Mouse (Mus musculus): ENCODE data around the gene Sytl2. TPM values are rescaled to one million over a fixed set of nuclear protein-coding genes. Genes with fewer than 3 reads are reported as not detected.
A peak's percentile ranks its signal among the peaks of the same experiment; 100 is the strongest.

Gene Sytl2
- total RNA-seq, 2 experiments from 2014 or later = 5.1 to 5.3 TPM

GRCm38 (mm10) chr7:90355454-90355853, 53.4 kb downstream of the Sytl2 start:
- DNase-seq = no peak
- intact Hi-C loops (cut with DNase I) = no loop called here

DNA sequence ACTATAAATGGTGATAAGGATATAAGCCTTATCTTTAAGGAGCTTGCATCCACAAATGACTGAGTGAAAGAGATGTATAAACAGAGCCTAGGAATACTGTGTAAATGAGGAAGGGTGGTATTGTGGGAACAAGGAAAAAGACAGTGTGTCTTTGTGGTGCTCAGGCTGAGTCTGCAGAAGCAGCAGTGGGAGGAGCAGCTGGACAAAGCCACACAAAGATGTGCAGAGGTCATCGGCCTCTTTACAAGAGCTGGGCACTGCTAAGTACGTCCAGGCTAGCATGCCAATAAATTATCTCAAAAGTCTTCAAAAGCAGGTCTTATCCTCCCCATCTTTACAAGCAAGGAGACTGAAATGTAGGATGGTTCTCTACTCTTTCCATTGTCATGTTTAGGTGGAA, 53.9 kb downstream of the Sytl2 start:
- intact Hi-C loops (cut with DNase I) = no loop called here
- DNase-seq = no peak

DNA sequence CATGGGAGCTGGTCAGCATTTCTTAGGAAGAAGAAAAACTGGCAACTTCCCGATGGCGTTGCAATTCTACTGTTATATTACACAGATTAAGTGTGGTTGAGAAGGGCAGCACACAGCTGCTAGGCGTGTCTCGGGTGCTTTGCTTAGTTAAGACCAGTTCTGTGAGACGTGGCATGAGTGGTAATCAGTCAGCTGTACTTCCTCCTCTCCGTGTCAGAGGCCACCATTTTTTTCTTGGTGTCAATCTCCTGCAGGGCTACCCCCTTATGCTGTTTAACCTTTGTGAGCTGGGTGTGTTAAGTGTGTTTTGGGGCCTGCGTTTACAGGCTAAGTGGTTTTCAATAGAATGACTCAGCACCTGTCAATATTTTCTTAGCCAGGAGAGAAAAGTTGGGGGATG, 60.7 kb downstream of the Sytl2 start:
- no peak for DNase-seq
- intact Hi-C loops (cut with DNase I) = no loop called here

DNA sequence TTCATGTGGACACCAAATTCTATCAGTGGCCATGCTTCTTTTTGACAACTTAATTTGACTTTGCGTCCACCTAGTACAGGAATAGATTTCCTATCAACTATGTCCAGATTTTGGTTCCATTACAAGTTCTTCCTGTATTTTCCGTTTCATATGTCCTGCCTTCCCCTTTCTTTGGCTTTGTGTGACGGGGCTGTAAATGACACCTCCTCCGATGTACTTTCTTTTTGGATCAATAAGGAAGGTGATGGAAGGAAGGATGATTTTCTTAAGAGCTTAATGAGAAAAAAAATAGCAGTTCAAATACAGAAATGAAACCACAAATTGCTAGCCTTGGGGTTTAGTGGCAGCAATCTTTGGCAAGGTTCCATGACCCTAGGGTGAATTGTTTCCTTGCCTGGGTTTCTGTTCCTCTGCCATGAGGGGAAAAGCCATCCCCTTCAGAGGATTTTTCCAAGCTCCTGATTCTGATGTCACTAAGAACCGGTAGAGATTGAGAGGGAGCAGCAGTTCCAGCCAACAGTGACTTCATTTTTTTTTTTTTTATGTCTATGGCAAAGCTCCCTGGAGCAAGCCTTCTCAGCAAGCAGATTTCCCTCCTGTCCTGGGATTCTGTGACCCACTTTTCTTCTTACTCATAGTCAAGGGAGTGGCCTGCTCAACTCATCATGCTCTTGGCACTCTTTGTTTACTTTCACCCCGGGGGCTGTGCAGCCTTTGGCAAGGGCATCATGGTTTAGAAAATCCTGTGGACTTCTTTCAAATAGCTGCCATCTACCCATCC, 68.2 kb downstream of the Sytl2 start:
- intact Hi-C loops (cut with DNase I) = no loop called here
- peak in 1 of 2 experiments; percentile 12 for DNase-seq

DNA sequence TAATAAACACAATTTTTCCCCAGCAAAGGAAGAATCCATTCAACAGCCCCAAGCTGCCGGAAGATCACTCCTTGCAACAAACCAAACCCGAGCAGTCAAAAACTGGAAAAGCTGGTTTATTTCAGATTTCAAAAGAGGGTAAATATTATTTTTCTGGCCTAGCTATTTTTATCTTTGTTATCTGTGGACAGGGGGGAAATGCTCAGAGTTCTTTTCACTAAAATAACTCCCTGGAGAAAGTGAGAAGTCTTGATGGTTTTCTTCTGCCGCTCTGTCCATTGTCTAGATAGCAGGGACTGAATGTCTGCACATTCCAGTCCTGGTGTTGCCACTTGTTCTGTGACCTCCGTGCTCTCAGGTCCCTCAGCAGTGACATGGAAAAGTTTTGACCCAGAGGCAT, 70.8 kb downstream of the Sytl2 start:
- intact Hi-C loops (cut with DNase I) = no loop called here
- no peak for DNase-seq

- no peak for DNase-seq
- intact Hi-C loops (cut with DNase I) = no loop called here
These were observed 82.4 kb downstream of the Sytl2 start for GRCm38 (mm10) chr7:90384411-90384810.

- intact Hi-C loops (cut with DNase I) = no loop called here
- DNase-seq = peak; percentile 12 to 35
These were observed 84.9 kb downstream of the Sytl2 start for GRCm38 (mm10) chr7:90386885-90387459.

DNA sequence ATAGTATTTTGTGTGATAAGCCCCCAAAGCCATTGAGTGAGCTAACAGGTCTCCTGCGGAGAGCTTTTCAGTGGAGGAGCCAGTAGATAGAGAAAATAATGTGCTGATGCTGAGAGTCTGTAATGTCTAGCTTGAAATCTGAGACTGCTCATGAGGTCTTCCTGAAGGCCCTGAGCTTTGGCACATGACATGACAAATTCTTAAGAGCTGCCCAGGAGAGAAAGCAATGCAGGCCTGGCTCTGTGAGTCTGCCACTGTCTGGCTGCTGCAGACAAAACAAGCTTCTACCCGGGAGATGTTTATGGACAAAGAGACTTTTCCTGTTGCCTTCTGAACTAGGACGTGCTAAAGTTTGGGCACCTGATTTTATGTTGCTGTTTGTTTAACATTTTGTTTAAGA, 87.7 kb downstream of the Sytl2 start:
- no peak for DNase-seq
- intact Hi-C loops (cut with DNase I) = no loop called here

DNA sequence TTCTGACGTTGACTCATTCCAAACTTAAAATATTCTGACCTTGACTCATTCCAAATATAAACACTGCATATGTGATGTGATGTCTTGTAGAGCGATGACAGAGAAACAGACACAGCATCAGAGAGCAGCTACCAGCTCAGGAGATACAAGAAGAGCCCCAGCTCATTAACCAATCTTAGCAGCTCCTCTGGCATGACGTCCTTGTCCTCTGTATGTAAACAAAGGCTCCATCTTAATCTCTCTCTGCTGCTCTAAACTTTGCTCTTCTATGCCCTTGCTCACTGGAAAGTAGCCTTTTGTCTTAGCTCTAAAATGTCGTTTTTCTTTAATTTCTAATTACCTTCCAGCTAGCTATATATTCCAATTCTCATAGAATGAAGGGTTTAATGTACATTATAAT, 93.0 kb downstream of the Sytl2 start:
- intact Hi-C loops (cut with DNase I) = no loop called here
- no peak for DNase-seq

- intact Hi-C loops (cut with DNase I) = no loop called here
- DNase-seq = no peak
These were observed 93.9 kb downstream of the Sytl2 start for GRCm38 (mm10) chr7:90395928-90396327.

DNA sequence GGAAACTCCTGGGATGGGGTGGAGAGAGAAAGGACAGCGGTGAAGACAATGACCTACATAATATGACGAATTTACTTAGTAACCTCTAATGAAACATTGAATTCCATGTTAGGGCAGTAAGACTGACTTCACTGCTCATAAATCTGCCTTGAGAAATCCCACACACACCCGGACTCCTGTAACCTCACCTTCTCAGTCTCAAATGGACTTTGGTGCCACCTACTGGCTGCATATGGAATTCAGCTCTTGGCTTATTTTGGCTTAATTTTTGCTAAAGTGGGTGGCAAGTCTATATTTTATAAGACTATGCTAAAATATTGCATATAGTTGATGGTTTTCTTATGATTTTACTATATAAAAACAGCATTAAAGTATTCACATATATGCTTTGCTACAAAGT, 107.9 kb downstream of the Sytl2 start:
- intact Hi-C loops (cut with DNase I) = loop anchor here (5.0 to 10.0 kb wide), 2 partner anchors 128 to 425 kb away; partner anchors contain the start of gene Eed
- peak in 1 of 2 experiments; percentile 54 for DNase-seq

GRCm38 (mm10) chr7:90426020-90427001, 124.3 kb downstream of the Sytl2 start, which contains the start of gene Ccdc89:
Gene Ccdc89 (plus strand): TSS chr7:90426577.
- DNase-seq = peak; percentile 66 to 67
- intact Hi-C loops (cut with DNase I) = no loop called here

- peak in 1 of 2 experiments; percentile 15 for DNase-seq
- intact Hi-C loops (cut with DNase I) = no loop called here
These were observed 125.0 kb downstream of the Sytl2 start for GRCm38 (mm10) chr7:90427006-90427405.

DNA sequence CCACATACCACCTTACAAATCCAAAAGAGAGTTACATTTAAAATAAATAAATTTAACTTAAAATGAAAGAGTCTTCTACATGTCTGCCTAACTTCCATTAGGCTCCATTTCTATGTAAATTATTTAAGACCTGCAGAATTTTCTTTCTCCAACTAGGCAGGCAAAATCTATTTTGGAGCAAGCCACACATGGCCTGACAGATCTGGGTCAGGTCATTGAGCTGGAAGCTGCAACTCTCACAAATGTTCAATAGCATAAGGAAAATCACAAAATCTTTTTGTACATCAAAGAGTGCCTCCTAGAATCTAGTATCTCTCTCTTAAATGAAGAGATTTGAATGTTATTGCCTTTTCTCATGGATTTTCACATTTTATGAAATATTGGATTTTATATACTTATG, 130.2 kb downstream of the Sytl2 start:
- intact Hi-C loops (cut with DNase I) = no loop called here
- no peak for DNase-seq

- no peak for DNase-seq
- intact Hi-C loops (cut with DNase I) = no loop called here
These were observed 138.0 kb downstream of the Sytl2 start for GRCm38 (mm10) chr7:90440044-90440443.

DNA sequence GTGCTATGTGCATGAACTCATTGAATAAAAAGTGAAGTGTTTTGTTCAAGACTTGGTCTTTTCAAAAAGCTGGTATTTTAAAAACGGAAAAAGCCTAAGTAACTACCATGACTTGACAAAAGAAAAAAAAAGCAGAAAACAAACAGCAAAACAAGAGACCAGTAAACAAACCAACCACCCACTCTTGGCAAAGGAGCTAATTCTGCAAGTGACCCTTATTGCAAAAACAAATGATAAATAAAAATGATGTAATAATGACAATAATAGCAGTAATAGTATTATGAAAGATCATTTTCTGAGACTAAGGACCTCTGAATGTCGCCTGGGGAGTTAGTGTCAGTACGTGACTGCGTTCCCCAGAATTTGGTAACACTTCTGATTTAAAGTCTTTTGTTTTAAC, 140.0 kb downstream of the Sytl2 start:
- intact Hi-C loops (cut with DNase I) = no loop called here

DNA sequence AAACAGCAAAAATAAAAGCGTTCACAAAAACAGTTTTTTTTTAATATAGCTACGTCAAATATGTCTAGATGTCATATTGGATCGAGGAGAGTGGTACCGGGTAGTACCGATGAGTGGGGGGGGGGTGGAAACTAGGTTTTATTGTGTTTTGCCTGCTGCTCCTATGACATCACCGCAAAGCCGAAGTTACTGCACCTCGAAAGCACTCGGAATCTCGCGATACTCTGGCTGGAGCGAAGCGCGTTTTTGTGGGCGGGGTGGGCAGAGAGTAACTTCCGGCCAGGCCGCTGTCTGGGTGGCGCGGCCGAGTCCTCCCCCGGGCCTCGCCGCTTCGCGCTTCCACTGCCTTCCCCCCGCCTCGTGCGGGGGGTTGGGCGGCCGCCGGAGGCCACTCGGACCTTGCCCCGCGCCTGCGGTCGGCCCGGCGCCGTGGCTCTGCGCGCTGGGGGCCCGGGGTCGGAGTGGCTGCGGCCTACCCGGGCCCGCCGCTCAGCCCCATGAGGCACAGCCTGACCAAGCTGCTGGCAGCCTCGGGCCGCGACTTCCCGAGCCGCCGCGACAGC, 140.5 kb downstream of the Sytl2 start, which contains the start of gene Crebzf:
TSS of gene Crebzf (plus strand) at position 212 of the 563 bp plus-strand sequence.
- DNase-seq = peak; percentile 89 to 94
- intact Hi-C loops (cut with DNase I) = no loop called here

More for the DNA sequence above, 140.0 kb downstream of the Sytl2 start:
- DNase-seq = no peak

DNA sequence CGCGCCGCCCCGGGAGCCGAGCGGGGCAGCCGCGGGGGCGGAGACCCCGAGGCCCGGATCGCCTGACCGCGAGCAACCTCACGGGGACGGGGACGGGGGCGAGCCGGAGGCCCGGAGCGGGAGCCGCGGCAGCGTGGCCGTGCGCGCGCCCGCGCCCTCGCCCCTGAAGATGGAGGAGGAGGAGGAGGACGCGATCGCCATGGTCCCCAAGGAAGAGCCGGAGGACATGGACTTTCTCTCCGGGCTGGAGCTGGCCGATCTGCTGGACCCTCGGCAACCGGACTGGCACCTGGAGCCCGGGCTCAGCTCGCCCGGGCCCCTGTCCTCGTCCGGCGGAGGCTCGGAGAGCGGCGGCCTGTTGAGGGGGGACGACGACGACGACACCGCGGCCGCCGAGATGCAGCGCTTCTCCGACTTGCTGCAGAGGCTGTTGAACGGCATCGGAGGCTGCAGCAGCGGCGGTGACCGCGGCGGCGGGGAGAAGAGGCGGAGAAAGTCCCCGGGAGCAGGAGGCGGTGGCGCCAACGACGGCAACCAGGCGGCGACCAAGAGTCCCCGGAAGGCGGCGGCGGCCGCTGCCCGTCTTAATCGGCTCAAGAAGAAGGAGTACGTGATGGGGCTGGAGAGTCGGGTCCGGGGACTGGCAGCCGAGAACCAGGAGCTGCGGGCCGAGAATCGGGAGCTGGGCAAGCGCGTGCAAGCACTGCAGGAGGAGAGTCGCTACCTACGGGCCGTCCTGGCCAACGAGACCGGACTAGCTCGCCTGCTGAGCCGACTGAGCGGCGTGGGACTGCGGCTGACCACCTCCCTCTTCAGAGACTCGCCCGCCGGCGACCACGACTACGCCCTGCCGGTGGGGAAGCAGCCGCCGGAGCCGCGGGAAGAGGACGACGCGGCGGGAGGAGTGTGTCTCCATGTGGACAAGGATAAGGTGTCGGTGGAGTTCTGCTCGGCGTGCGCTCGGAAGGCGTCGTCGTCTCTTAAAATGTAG, 141.3 kb downstream of the Sytl2 start:
- peak; percentile 52 to 59 for DNase-seq
- intact Hi-C loops (cut with DNase I) = no loop called here

- DNase-seq = no peak
- intact Hi-C loops (cut with DNase I) = no loop called here
These were observed 142.2 kb downstream of the Sytl2 start for GRCm38 (mm10) chr7:90444206-90444605.

All from gastrocnemius, postnatal 36 days (tissue).